Mouse (Mus musculus): ENCODE results near the gene Vmn1r42.
"Not testable (repeated sequence)": the region's sequence is repeated elsewhere in the genome, so short reads cannot be mapped to it uniquely, and the experiment has no call there.

The Vmn1r42 gene

DNA sequence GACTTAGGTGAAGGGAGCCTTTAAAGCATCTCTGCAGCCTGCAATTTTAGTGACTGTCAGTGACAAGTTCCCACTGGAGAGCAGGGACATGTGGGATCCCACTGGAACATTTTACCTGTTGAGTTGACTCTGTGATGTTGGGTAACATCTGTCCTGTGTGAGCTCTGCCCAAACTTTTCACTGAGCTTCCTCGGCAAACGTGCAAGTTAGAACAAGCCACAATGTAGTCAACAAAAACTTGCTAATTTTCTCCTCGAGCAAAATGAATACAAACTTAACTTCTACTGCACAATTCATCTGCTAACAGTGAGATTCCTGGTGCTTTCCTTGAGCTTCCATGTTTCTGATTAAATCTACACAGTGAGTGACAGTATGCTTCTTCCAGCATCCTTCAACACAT lies at the start of gene Vmn1r42, which contains the start of gene Vmn1r43:
Gene Vmn1r42 (minus strand): TSS at position 101 of the 400 bp plus-strand sequence.
Gene Vmn1r43 (minus strand): TSS at position 101 of the 400 bp plus-strand sequence.
- DNase-seq (ENCODE audit: low spot score in 2 of 2) = not testable (repeated sequence)

DNA sequence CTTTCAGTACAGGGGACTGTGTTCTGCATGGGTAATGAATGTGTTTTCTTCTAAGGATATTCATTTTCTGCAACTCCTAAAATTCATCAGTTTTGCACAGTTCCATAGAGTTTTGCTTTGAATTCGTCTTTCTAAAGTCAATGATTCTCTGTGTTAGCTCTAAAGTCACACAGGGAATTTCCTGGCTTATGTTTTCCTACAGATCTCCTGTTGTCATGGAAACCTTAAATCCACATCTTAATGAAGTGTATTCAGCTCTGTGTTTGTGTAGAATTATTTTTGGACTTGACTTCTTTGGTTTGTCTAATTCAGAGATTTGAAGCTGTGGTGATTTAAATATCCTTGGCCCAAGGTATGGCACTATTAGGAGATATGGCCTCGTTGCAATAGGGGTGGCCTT lies 7.6 kb upstream of the Vmn1r42 start:
- DNase-seq (ENCODE audit: low spot score in 2 of 2) = no peak

DNA sequence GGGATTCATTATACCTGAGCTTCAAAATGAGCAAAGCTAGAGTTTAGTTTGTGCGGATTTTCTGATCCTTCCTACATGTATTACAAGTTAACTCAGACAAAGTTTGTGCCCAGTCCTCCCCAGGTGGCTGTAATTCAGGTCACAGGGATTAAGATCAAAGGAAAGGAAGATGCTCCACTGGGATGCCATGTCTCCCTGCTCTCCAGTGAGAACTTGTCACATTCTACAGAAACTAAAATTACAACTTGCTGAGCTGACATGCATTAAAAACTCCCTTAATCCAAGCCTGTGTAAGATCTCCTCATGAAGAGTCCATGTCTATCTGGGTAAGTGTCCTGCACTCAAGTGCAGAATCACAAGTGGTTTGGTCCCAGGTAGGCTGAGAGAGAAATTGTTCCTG lies 7.1 kb upstream of the Vmn1r42 start, which contains the start of gene Vmn1r44:
Gene Vmn1r44 (plus strand): TSS at position 301 of the 400 bp plus-strand sequence.
- DNase-seq (ENCODE audit: low spot score in 2 of 2) = no peak

DNA sequence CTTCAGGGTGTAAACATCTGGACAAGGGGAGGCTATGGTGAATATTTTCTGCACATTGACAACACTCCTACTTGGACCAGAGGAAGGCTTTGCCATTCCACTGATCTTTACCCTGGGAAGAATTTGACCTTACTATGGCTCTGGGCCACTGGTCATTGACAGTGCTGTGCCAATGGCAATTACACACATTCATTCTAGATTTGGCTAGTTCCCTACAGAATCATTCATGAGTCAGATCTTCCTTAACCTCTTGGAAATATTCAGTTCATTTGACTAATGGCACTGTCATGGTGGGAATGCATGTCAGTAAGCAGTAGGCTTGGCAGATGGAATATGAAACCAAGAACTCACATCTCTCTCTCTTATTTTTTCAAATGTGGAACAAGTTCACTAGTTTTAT lies 4.7 kb upstream of the Vmn1r42 start:
- DNase-seq (ENCODE audit: low spot score in 2 of 2) = no peak

DNA sequence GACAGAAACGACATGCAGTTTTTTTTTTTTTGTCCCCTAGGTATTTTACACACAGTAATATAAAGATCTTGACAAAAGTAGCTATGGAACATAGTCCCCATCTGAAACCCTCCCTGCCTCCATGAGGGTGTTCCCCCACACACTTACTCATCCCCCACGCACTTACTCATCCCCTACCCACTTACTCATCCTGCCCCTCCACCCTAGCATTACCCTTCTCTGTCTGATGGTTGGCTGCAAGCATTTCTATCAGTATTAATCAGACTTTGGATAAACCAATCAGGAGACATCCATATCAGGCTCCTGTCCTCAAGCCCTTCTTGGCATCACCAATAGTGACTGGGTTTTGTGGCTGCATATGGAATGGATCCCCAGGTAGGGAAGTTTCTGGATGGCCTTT lies 750 bp upstream of the Vmn1r42 start:
- no peak for DNase-seq (ENCODE audit: low spot score in 2 of 2)

DNA sequence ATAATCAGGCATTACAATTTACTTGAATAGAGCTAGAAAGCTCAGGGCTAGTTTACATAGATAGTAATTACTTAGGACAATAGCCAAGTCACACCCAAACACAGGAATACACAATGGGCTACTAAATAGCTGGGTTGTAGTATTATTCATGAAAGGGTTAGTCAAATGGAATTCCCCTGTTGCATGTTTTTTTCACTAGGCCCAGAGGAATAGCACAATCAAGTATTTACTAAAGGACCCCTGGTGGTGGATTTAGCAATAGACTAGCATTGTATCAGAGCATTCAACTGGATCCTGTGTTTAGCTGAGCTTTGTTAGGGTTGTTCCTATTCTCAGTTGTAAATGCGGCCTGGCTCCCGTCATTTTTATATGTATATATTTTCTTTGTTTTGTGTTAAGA lies 8.2 kb downstream of the Vmn1r42 start:
- no peak for DNase-seq (ENCODE audit: low spot score in 2 of 2)

DNA sequence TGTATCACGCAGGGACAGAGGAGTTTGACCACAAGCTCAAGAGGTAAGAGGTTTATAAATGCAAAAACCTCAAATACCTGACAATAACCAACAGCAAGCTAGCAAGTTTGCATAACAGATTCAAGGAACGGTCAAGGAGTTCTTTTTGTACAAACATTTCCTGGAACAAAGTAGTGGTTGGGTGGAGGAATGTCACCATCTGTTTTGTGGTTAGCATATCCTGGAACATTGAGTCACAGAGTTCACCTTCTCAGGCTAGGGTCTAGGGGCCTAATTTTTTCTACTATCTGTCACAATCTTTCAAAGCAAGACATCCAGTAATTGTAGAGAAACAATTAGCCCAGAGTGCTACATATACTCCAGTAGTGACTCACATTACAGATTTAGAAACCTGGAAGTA lies 8.9 kb downstream of the Vmn1r42 start:
- DNase-seq (ENCODE audit: low spot score in 2 of 2) = no peak

DNA sequence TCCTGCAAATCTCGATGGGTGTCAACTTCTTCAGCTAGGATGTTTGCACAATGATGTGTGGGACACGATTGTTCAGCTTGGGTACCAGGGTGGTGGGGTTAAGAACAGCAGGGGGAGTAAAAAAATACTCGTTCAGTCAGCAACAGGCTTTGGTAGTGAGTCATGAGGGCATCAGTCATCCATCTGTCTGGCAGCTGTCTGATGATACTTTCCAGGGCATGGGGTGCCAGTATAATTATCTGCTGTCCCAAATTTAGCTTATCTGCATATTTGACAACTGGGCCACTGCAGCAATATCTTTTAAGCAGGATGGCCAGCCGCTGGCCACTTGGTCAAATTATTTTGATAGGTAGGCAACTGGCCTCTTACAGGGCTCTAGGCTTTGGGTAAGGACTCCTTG lies 12.4 kb downstream of the Vmn1r42 start:
- no peak for DNase-seq (ENCODE audit: low spot score in 2 of 2)

DNA sequence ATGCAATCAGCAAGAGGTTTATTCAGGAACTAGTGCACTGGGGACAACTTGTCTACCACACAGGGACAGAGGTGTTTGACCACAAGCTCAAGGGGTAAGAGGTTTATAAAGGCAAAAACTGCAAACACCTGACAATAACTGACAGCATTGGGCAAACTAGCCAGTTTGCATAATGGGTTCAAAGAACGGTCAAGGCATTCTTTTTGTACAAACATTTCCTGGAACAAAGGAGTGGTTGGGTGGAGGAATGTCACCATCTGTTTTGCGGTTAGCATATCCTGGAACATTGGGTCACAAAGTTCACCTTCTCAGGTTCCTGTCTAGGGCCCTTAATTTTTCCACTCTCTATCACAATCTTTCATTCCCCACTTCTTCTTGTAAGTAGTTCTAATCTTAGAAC lies 16.4 kb downstream of the Vmn1r42 start:
- peak in 1 of 2 experiments; percentile 4 for DNase-seq (ENCODE audit: low spot score in 2 of 2)

DNA sequence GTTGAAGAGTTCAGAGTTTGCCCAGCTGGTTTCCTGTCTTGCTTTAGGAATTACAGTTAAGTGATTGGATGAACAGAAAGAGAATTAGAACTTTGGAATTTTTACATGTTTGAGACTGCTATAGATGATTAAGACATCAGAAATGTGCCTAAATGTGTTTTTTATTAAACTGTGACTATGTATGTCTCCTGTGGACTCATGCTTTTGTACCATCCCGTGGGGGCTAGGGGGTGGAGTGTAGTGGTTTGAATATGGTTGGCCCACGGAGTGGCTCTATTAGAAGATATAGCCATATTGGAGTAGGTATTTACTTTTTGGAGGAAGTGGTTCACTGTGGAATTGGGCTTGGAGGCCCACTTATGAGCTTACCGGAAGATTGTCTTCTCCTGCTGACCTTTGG lies 18.7 kb downstream of the Vmn1r42 start:
- no peak for DNase-seq (ENCODE audit: low spot score in 2 of 2)

Data from urinary bladder, adult 18-20 months (tissue).